Mouse (Mus musculus) lung, adult 18-20 months (tissue): ENCODE measurements around the gene Cdhr1.
A peak's percentile ranks its signal among the peaks of the same experiment; 100 is the strongest.
"Not testable (repeated sequence)": the region's sequence is repeated elsewhere in the genome, so short reads cannot be mapped to it uniquely, and the experiment has no call there.

Experiments used
- DNase-seq, 2 experiments: peaks; one replicate each; pipeline ENCODE4 v3.0.0; 2022; ENCODE audit warnings: mixed read lengths in 2 of 2

Gene Cdhr1

DNA sequence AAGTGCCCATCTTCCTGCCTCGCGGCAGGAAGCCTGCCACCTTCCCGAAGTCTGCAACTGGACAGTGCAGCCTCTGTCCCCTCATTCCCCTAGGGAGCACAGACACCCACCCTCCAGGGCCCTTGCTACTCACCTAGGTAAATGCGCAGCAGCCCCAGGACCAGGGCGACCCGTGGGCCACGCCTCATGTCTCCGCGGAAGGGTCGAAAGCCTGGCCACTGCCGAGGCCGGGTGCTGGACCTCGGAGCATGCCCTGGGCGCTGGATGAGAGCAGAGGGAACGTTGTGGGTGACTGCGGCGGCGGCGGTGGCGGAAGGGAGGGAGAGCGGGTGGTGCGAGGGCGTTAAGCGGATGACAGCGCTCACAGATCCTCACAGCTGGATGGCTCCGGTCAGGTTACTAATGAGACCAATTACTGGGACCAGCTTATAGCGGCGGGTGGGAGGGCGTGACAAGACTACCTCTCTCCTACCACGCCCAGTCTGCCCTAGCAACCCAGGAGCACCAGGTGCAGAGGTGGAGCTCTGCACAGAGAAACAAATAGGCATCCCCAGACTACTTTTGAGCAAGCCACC lies at the start of gene Cdhr1:
Gene Cdhr1 (minus strand): TSS at position 392 of the 575 bp plus-strand sequence.
- no peak for DNase-seq

DNA sequence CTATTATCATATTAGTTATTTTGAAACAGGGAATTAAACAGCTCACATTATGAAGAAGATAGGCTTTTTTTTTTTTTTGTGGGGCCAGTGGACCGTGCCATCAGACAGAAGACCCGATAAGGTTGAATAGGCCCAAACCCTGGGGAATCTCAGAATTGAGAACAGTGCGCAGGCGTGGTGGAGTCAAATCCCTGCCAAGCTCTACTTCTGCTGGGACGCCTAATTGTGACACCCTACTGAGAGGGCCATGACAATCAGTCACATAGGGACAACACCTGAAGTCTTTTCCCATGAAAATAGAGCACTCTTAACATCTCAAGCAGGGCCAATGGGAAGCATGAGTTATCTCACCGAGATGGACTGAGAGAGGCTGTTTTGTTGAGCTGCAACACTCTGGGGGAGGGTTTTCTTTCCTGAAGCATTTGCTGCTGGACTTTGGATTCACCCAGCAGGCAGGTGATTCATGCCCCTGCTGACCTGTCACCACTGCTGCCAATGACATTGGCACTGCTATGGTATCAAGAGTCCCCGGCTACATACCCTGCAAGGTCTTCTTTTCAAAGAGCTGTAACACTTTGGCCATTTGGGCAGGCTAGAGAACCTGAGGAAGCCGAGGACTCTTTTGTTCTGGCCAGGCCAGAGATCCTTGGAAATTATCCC lies 41.0 kb upstream of the Cdhr1 start:
- DNase-seq, result no peak

DNA sequence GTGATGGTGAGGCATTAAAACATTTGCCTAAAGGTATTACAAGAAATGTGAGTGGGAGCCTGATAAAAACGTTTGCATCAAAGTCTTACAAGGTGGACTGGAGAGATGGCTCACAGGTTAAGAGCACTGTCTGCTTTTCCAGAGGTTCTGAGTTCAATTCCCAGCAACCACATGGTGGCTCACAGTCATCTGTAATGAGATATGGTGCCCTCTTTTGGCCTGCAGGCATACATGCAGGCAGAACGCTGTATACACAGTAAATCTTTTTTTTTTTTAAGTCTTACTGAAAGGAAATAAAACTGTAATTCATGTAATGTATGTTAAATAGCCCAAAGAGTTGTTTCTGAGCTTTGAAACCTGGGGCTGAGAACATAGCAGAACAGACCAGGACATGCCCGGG lies 39.4 kb upstream of the Cdhr1 start:
- not testable (repeated sequence) for DNase-seq

- no peak for DNase-seq
Observed at GRCm38 (mm10) chr14:37136110-37136509, 38.0 kb upstream of the Cdhr1 start.

DNA sequence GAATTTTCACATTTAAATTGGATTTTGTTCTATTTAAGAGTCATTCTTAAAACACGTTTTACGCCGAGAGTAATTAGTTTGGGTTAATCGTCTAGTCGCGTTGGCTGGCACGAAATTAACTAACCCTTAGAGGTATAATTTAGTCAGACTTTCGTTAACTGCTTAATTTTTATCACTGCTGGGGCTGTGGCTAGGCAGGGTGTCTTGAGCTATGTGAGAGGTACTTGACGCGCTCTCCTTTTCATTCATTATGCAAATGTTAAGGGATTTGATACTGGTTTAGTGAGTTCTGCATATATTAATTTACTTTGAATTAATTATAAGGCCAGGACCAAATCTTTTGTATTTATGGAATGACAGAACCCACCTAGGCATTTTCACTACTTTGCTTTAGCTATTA lies 37.5 kb upstream of the Cdhr1 start:
- DNase-seq, result no peak

GRCm38 (mm10) chr14:37135127-37135593 lies 37.0 kb upstream of the Cdhr1 start, which contains the start of gene Ghitm:
Gene Ghitm, minus strand, starts transcription at chr14:37135272.
- peak; percentile 98 for DNase-seq

GRCm38 (mm10) chr14:37134304-37135126 lies 36.4 kb upstream of the Cdhr1 start:
- DNase-seq, result no peak

DNA sequence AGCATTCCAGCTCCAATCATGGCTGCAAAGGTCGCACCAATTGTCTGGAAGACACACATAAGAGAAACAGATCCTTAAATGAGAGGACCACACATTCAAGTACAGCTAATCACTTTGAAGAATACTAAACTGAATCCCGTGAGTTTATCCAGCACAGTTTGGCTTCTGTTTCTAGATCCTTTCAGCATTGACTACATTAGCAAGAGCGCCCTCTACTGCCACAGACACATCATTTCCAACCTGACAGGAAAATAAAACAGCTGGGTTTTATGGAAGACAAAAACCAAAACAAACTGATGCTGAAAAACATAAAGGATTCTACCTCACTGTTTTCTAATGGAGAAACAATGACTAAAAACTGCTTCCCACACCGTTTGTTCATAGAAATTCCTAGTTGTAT lies 29.5 kb upstream of the Cdhr1 start:
- peak in 1 of 2 experiments; percentile 21 for DNase-seq

GRCm38 (mm10) chr14:37119233-37119632 lies 21.1 kb upstream of the Cdhr1 start:
- DNase-seq, result no peak

GRCm38 (mm10) chr14:37113922-37114321 lies 15.8 kb upstream of the Cdhr1 start, which contains the start of gene 2610528A11Rik:
Gene 2610528A11Rik, minus strand, starts transcription at chr14:37114022.
- DNase-seq, result no peak

- DNase-seq, result no peak
Observed at GRCm38 (mm10) chr14:37112931-37113330, 14.8 kb upstream of the Cdhr1 start.

GRCm38 (mm10) chr14:37111371-37111770 lies 13.2 kb upstream of the Cdhr1 start:
- DNase-seq, result no peak

DNA sequence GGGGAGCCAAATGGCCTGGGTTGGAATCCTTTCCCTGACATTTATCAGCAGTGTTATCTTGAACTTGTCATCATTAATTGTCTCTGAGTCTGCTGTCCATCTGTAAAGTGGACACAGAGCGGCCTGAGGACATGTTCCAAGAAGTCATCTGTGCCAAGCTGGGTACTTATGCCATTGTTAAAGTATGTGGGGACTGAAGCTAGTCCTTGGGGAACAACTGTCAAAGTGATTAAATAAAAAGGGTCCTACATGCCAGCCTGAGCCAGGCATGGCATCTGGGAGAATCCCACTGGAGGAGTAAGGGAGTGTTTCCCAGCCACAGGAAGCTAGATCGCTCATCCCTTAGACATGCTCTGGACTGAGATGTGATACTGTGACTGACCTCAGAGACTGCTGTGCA lies 12.3 kb upstream of the Cdhr1 start:
- DNase-seq, result no peak

DNA sequence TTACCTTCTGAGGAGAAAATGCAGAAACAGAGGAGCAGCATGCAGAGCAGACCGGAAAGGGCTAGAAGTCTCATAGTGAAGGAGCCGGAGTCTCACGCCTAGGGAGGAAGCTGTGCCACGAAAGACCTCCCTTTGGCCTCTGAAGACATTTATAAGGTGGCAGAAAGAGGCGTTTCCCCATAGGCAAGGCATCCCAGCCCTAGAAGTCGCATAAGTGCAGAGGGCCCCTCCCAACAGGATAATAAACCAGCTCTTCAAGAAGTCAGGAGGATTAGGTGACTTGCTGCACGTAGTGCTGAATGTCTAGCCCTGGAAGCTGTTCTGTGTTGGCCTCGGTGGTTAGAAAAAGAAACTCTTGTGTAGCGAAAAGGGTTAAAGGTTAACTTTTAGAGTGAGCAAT lies 11.8 kb upstream of the Cdhr1 start:
- DNase-seq, result no peak

DNA sequence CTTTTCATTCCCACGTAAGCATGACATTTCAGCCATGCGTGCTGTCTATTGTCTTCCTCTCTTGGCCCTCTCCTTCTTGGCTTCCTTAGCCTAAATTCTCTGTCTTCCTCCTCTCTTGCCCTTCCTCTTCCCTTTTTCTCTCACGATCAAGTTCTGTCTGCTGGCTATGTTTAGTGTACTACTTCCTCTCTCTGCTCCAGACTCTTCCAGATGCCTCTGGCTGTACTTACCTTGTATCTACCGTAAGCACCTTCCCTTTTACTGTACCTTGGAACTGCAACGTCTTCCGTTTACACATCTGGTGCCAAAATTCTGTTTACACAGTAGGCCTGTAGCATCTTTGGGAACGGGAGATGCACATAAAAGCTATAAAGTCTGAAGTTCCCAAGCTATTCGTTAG lies 11.3 kb upstream of the Cdhr1 start:
- DNase-seq, result no peak

DNA sequence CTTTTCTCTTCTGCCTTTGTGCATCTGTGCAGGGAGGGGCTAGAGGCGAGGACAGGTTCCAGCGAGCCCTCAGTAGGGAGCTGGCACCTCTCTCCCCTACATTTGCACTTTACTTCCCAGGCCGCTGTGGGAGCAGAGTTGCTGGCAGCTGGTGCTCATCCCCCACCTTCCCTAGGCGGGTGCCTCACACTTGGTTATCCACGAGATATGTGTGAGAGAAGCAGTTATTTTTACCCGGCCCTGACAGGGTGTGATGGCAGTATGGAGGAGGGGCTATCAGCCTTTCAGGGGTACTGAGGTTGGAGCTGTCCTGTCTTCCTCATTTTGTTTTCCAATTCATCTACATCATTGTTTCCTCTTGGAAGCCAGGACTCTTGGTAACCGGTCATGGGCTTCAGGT lies 7.7 kb upstream of the Cdhr1 start:
- DNase-seq, result no peak

DNA sequence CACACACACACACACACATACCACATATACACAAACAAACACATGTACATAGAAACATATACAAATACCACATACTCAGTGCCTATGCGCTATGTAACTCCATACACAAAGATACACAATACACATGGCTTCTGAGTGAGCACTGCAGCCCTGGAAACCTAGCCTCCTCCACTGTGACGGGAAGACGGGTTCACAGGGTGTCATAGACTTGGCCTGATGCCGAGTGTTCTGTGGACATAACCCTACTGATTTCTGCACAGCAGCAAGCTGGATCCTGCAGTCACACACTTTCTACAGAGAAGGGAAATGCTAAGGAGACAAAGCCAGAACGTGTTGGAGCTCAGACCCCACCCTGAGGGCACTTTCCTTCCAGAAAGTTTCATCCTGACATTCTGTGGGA lies 6.6 kb upstream of the Cdhr1 start:
- no peak for DNase-seq

DNA sequence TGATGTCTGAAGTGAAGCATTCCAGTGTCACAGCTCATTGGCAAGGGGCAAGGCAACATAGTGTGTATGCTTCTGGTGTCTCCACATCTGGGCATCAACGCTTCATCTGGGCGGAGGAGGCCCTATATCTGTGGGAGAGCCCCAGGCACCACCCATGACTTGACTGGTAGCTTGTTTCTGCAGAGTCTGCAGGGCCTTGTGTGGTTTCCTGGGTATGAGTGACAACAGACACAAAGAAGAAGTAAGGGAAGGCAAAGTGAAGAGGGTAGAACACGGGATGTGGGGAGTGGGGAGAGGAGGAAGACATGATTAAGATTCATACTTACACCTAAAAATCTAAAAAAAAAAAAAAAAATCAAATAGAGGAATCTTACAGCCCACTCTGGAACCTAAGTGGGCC lies 4.3 kb upstream of the Cdhr1 start:
- DNase-seq, result no peak

- no peak for DNase-seq
Observed at GRCm38 (mm10) chr14:37101531-37101930, 3.4 kb upstream of the Cdhr1 start.

- no peak for DNase-seq
Observed at GRCm38 (mm10) chr14:37095556-37095955, 2.6 kb downstream of the Cdhr1 start.

GRCm38 (mm10) chr14:37094436-37094835 lies 3.7 kb downstream of the Cdhr1 start:
- DNase-seq, result no peak

DNA sequence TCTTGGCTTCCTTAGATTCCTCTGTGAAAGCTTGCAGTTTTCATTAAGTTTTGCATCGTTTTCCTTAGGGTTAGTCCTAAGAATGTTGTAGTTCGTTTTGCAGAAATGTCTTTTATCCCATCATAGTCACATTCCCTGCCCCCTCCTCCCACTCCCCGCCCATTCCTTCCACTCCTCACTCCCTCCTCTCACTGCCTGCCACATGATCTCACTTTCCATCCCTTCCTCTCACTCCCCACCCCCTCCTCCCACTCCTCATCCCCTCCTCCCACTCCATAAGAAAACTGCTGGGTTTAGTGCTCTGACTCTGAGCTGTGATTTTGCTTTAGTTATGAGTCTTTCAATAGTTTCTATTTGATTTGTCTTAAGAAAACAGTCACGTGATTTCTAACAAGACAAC lies 14.4 kb downstream of the Cdhr1 start:
- no peak for DNase-seq

DNA sequence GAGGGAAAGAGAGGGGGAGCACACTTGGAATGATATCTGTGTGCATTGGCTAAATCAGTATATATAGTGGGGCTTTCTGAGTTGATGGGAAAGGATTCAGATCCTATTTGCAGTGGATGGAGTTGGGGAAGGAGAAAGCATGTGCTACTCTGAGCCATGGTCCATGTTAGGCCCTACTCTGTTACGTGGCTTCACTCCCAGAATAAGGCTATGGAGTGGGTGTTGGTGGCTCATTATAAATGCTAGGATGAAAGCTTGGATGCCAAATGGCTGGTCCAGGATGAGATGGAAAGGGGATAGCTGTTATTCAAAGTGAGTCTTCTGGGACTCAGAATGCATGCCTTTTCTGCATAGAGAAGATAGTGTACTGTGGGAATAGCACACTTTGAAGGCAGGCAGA lies 17.4 kb downstream of the Cdhr1 start:
- no peak for DNase-seq

- DNase-seq, result peak in 1 of 2 experiments; percentile 8
Observed at GRCm38 (mm10) chr14:37068516-37068915, 29.6 kb downstream of the Cdhr1 start.
